Mouse (Mus musculus): ENCODE measurements around the gene Ablim2. TPM values are rescaled to one million over a fixed set of nuclear protein-coding genes. Genes with fewer than 3 reads are reported as not detected.

Gene Ablim2
- polyA plus RNA-seq, 1 experiment from 2014 or later: 0.09 TPM

DNA sequence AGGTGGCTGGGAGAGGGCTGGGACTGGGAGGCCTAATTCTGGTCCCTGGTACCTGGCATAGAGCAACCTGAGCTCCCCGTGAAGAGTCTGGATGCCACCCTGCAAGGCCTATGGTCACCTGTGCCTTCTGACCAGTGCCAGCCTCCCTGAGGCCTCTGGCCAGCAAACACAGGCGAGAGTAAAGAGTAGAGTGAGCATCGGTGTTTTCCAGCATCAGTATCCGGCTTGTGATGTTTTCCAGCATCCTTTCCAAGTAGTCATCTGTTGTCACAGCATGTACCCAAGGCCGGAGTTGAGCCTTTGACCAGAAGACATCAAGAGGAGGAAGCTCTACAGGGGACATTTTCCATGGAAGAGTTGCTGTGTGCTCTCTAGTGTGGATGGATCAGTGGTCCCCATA is 45.7 kb downstream of the Ablim2 start:
- no peaks in the 10 kb centered on the region for H3K4me1 ChIP-seq (replicated peaks; ENCODE audit: control insufficient read depth, insufficient read depth, low read length)
- H3K9ac ChIP-seq (ENCODE audit: low read length): no peak overlapping the region
- H3K4me3 ChIP-seq (ENCODE audit: low read depth, low read length): no peak overlapping the region
- H3K9me3 ChIP-seq (ENCODE audit: control insufficient read depth, low read length): no peaks in the 10 kb centered on the region
- ATAC-seq (replicated peaks; ENCODE audit: low FRiP score) (no peak), DNase-seq (ENCODE audit: low spot score) (no peak)
- no peak overlapping the region for H3K27ac ChIP-seq (ENCODE audit: low read depth, low read length)
- 87% methylated on average over 5 of the region's 5 CpGs for WGBS
- no peaks in the 10 kb centered on the region for H3K27me3 ChIP-seq (ENCODE audit: control insufficient read depth, insufficient read depth, low read length)
- H3K4me2 ChIP-seq (ENCODE audit: low read depth, low read length, severe bottlenecking): no peak overlapping the region
- no peaks in the 10 kb centered on the region for H3K36me3 ChIP-seq (ENCODE audit: control insufficient read depth, insufficient read depth, low read length)

DNA sequence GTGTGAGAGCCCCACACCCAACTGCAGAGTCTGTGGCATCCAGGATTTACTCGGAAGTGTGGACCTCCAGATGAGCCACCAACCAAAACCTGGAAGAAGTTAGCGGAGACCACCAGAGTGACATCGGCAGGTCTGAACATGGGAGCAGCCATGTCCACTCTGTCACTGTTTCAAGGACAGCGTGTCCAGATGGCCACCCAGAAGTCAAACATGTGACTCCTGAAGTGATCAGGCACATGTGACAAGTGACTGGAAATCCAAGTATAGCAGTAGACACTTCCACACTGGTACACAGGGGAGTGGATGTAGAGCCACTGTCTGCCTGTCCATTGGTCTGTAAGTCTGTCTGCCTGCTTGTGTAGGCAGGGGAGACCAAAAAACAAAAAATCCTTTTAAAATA is 47.0 kb downstream of the Ablim2 start:
- H3K27me3 ChIP-seq (ENCODE audit: control insufficient read depth, insufficient read depth, low read length): no peaks in the 10 kb centered on the region
- no peaks in the 10 kb centered on the region for H3K36me3 ChIP-seq (ENCODE audit: control insufficient read depth, insufficient read depth, low read length)
- no peaks in the 10 kb centered on the region for H3K9me3 ChIP-seq (ENCODE audit: control insufficient read depth, low read length)
- no peak for ATAC-seq (replicated peaks; ENCODE audit: low FRiP score)
- WGBS: 93% methylated on average over 4 of the region's 4 CpGs
- no peak overlapping the region for H3K4me2 ChIP-seq (ENCODE audit: low read depth, low read length, severe bottlenecking)
- H3K27ac ChIP-seq (ENCODE audit: low read depth, low read length): no peak overlapping the region
- no peak overlapping the region for H3K9ac ChIP-seq (ENCODE audit: low read length)
- H3K4me3 ChIP-seq (ENCODE audit: low read depth, low read length): no peak overlapping the region
- DNase-seq (ENCODE audit: low spot score): no peak
- H3K4me1 ChIP-seq (replicated peaks; ENCODE audit: control insufficient read depth, insufficient read depth, low read length): no peaks in the 10 kb centered on the region

DNA sequence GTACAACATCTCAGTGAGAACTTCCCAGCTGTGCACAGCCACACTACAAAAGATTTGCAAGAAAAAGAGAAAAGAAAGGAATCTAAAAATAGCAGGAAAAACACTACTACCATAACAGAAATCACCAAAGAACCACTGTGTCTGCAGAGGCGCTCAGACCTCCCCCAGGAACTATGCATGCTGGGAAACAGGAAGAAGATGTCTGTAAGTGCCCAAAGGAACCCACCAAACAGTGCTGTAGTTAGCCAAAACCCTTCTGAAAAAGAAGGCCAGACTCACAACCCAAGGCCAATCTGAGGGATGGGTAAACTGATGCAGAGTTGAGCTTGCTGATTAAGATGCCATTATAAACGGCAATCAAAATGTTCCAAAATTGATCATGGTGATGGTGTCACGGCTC is 47.5 kb downstream of the Ablim2 start:
- no peak overlapping the region for H3K27ac ChIP-seq (ENCODE audit: low read depth, low read length)
- no peak for ATAC-seq (replicated peaks; ENCODE audit: low FRiP score)
- H3K4me3 ChIP-seq (ENCODE audit: low read depth, low read length): no peak overlapping the region
- H3K4me1 ChIP-seq (replicated peaks; ENCODE audit: control insufficient read depth, insufficient read depth, low read length): no peaks in the 10 kb centered on the region
- WGBS: 76% methylated on average over 3 of the region's 3 CpGs
- no peak overlapping the region for H3K4me2 ChIP-seq (ENCODE audit: low read depth, low read length, severe bottlenecking)
- no peaks in the 10 kb centered on the region for H3K27me3 ChIP-seq (ENCODE audit: control insufficient read depth, insufficient read depth, low read length)
- no peaks in the 10 kb centered on the region for H3K36me3 ChIP-seq (ENCODE audit: control insufficient read depth, insufficient read depth, low read length)
- no peak for DNase-seq (ENCODE audit: low spot score)
- H3K9ac ChIP-seq (ENCODE audit: low read length): no peak overlapping the region
- no peaks in the 10 kb centered on the region for H3K9me3 ChIP-seq (ENCODE audit: control insufficient read depth, low read length)

DNA sequence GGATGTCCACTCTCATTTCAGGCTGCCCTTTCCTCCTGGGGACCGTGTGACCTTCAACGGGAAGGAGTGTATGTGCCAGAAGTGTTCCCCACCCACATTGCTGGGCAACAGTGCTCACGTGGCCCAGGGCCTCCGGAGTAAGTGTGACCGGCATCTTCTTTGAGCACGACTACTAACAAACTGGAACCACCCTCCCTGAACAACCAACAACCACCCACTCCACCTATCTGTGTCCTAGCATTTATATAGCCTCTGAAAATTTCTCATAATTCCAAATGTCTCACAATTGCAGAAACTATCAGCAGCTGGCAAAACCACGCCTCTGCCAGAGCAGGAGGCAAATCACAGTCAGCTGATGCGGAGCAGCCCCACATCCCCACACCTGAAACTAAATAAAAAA is 49.3 kb downstream of the Ablim2 start:
- WGBS: 91% methylated on average over 8 of the region's 8 CpGs
- ATAC-seq (replicated peaks; ENCODE audit: low FRiP score): no peak
- Histone ChIP-seq H3K4me2 (ENCODE audit: low read depth, low read length, severe bottlenecking) (no peak overlapping the region), H3K4me1 (replicated peaks; ENCODE audit: control insufficient read depth, insufficient read depth, low read length) (no peaks in the 10 kb centered on the region), H3K36me3 (ENCODE audit: control insufficient read depth, insufficient read depth, low read length) (no peaks in the 10 kb centered on the region), H3K4me3 (ENCODE audit: low read depth, low read length) (no peak overlapping the region), H3K27me3 (ENCODE audit: control insufficient read depth, insufficient read depth, low read length) (no peaks in the 10 kb centered on the region), H3K9ac (ENCODE audit: low read length) (no peak overlapping the region), H3K27ac (ENCODE audit: low read depth, low read length) (no peak overlapping the region), H3K9me3 (ENCODE audit: control insufficient read depth, low read length) (no peaks in the 10 kb centered on the region)
- DNase-seq (ENCODE audit: low spot score): no peak

DNA sequence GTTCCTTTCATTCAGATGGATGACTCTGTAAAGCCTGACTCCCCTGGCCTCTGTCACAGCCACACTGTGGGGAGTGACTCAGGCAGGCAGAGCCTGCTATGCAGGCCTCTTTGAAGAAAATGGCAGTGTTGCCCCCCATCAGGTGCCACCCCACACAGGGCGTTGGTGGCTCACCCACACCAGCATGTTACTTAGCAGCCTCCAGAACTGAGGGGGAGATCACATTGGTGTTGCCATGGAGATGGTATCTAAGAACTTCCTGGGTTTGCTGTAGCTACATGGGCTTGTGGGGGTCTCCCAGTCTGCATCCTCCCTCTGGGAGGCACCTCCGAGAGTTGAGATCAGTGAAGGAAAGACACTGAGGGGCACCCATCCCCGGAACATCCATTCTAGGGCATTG is 52.8 kb downstream of the Ablim2 start:
- no peak overlapping the region for H3K4me3 ChIP-seq (ENCODE audit: low read depth, low read length)
- H3K4me2 ChIP-seq (ENCODE audit: low read depth, low read length, severe bottlenecking): no peak overlapping the region
- H3K9ac ChIP-seq (ENCODE audit: low read length): no peak overlapping the region
- H3K9me3 ChIP-seq (ENCODE audit: control insufficient read depth, low read length): no peaks in the 10 kb centered on the region
- ATAC-seq (replicated peaks; ENCODE audit: low FRiP score) (no peak), DNase-seq (ENCODE audit: low spot score) (no peak)
- H3K27ac ChIP-seq (ENCODE audit: low read depth, low read length): no peak overlapping the region
- no peaks in the 10 kb centered on the region for H3K27me3 ChIP-seq (ENCODE audit: control insufficient read depth, insufficient read depth, low read length)
- no peaks in the 10 kb centered on the region for H3K36me3 ChIP-seq (ENCODE audit: control insufficient read depth, insufficient read depth, low read length)
- 72% methylated on average over 3 of the region's 3 CpGs for WGBS
- H3K4me1 ChIP-seq (replicated peaks; ENCODE audit: control insufficient read depth, insufficient read depth, low read length): no peaks in the 10 kb centered on the region

DNA sequence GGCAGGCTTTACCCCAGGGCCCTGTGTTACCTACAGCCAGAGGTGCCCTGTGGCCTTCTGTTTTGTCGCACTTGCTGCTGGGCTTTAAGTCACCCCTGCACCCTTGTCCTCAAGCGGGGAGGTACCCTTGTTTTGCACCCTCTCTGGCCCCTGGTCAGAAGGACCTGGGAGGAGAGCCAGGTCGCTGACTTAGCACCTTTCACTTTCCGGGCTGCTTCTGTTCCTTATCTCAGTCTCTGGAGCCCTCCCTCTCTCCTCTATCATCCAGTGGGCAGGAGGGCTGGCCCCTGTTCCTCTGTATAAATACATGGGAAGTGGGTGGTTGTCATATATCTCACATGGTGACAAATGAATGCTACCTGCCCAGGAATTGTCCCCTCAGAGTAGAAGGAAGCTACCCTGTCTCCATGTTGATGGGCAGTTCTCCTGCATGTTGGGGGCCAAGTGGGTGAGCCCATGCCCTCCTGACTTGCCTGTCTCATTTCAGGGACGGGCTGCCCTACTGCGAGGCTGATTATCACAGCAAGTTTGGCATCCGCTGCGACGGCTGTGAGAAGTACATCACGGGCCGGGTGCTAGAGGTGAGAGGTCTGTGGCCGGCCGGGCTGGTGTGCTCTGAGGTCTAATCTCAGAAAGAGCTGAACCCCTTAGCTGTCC is 54.1 kb downstream of the Ablim2 start:
- WGBS: 86% methylated on average over 13 of the region's 13 CpGs
- H3K9ac ChIP-seq (ENCODE audit: low read length): no peak overlapping the region
- H3K4me1 ChIP-seq (replicated peaks; ENCODE audit: control insufficient read depth, insufficient read depth, low read length): no peaks in the 10 kb centered on the region
- H3K9me3 ChIP-seq (ENCODE audit: control insufficient read depth, low read length): no peaks in the 10 kb centered on the region
- ATAC-seq (replicated peaks; ENCODE audit: low FRiP score) (no peak), DNase-seq (ENCODE audit: low spot score) (no peak)
- H3K27me3 ChIP-seq (ENCODE audit: control insufficient read depth, insufficient read depth, low read length): no peaks in the 10 kb centered on the region
- H3K4me2 ChIP-seq (ENCODE audit: low read depth, low read length, severe bottlenecking): no peak overlapping the region
- H3K4me3 ChIP-seq (ENCODE audit: low read depth, low read length): no peak overlapping the region
- no peak overlapping the region for H3K27ac ChIP-seq (ENCODE audit: low read depth, low read length)
- no peaks in the 10 kb centered on the region for H3K36me3 ChIP-seq (ENCODE audit: control insufficient read depth, insufficient read depth, low read length)

DNA sequence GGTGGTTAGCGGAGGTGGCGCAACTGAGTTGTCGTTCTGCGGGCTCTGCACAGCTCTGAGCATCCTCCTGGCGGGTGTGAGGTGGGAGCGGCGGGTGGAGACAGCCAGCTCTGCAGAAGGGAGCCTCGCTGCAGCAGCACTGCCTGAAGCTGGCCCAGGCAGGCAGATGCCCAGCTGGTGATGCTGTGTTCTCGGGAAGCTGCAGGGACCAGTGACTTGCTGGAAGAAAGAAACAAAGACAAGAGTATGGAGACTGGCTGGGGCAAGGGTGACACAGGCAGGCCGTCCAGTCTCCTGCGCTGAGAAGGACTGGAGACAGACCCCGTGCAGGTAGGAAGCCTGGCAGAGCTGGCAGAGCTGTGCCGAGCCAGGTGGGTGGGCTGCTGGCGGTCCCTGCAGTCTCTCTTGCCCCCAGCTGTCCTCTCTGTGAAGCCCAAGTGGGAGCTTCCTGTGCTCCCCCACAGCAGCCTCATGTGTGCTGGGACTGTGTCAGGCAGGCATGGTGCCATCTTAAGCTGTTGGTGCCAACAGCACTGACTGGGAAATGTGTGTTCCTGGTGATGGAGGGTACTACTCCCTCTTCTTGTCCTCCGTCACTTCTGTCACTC is 56.8 kb downstream of the Ablim2 start:
- no peak for DNase-seq (ENCODE audit: low spot score)
- Histone ChIP-seq H3K9ac (ENCODE audit: low read length) (no peak overlapping the region), H3K36me3 (ENCODE audit: control insufficient read depth, insufficient read depth, low read length) (no peaks in the 10 kb centered on the region), H3K4me3 (ENCODE audit: low read depth, low read length) (no peak overlapping the region), H3K9me3 (ENCODE audit: control insufficient read depth, low read length) (no peaks in the 10 kb centered on the region), H3K27ac (ENCODE audit: low read depth, low read length) (no peak overlapping the region), H3K4me2 (ENCODE audit: low read depth, low read length, severe bottlenecking) (no peak overlapping the region), H3K4me1 (replicated peaks; ENCODE audit: control insufficient read depth, insufficient read depth, low read length) (no peaks in the 10 kb centered on the region), H3K27me3 (ENCODE audit: control insufficient read depth, insufficient read depth, low read length) (no peaks in the 10 kb centered on the region)
- WGBS: 65% methylated on average over 15 of the region's 15 CpGs
- ATAC-seq (replicated peaks; ENCODE audit: low FRiP score): no peak

DNA sequence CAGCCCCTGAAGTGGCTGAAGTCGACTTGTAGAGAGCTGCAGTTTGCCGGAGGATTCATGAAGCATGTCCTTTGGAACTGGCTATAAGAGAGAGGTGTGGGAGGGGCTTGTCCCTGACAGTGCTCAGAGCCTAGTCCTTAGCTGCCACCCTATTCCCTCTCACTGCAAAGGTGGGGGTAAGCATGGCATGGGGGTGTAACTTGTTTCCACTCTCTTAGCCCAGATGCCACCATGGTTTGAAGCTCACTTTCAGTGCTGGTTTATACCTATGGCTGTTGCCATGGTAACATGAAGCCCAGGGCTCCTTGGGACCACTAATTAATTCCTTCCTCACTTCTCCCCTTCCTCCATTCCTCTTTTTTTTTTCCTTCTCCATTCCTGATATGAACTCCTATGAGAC is 57.4 kb downstream of the Ablim2 start:
- H3K4me3 ChIP-seq (ENCODE audit: low read depth, low read length): no peak overlapping the region
- H3K27me3 ChIP-seq (ENCODE audit: control insufficient read depth, insufficient read depth, low read length): no peaks in the 10 kb centered on the region
- no peak for ATAC-seq (replicated peaks; ENCODE audit: low FRiP score)
- WGBS: 48% methylated on average over 2 of the region's 2 CpGs
- no peak overlapping the region for H3K4me2 ChIP-seq (ENCODE audit: low read depth, low read length, severe bottlenecking)
- H3K27ac ChIP-seq (ENCODE audit: low read depth, low read length): no peak overlapping the region
- no peak for DNase-seq (ENCODE audit: low spot score)
- no peaks in the 10 kb centered on the region for H3K4me1 ChIP-seq (replicated peaks; ENCODE audit: control insufficient read depth, insufficient read depth, low read length)
- no peak overlapping the region for H3K9ac ChIP-seq (ENCODE audit: low read length)
- H3K9me3 ChIP-seq (ENCODE audit: control insufficient read depth, low read length): no peaks in the 10 kb centered on the region
- no peaks in the 10 kb centered on the region for H3K36me3 ChIP-seq (ENCODE audit: control insufficient read depth, insufficient read depth, low read length)

DNA sequence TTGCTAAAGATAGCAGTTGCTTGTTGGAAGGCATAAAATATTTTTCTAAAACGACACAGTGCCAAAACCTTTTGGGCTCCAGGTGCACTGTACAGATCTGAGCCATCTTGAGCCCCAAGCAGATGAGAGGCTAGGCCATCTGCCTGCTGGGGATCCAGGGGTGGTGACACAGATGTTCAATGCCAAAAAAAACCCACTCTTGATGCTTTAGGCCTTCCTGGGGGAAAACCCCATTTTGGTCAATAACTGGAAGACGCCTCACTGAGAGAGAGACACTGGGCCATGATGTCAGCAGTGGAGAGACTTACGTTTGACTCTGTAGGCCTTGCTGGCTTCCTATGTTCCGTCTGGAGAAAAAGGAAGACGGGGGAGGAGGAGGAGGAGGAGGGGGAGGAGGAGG is 59.6 kb downstream of the Ablim2 start:
- H3K27ac ChIP-seq (ENCODE audit: low read depth, low read length): no peak overlapping the region
- WGBS: 79% methylated on average over 3 of the region's 5 CpGs
- ATAC-seq (replicated peaks; ENCODE audit: low FRiP score) (no peak), DNase-seq (ENCODE audit: low spot score) (no peak)
- H3K4me3 ChIP-seq (ENCODE audit: low read depth, low read length): no peak overlapping the region
- no peaks in the 10 kb centered on the region for H3K36me3 ChIP-seq (ENCODE audit: control insufficient read depth, insufficient read depth, low read length)
- no peaks in the 10 kb centered on the region for H3K9me3 ChIP-seq (ENCODE audit: control insufficient read depth, low read length)
- no peak overlapping the region for H3K9ac ChIP-seq (ENCODE audit: low read length)
- H3K4me2 ChIP-seq (ENCODE audit: low read depth, low read length, severe bottlenecking): no peak overlapping the region
- H3K27me3 ChIP-seq (ENCODE audit: control insufficient read depth, insufficient read depth, low read length): no peaks in the 10 kb centered on the region
- no peaks in the 10 kb centered on the region for H3K4me1 ChIP-seq (replicated peaks; ENCODE audit: control insufficient read depth, insufficient read depth, low read length)
